Mouse (Mus musculus): Measurements from ENCODE around the gene Lingo3.
"Not testable (repeated sequence)": the region's sequence is repeated elsewhere in the genome, so short reads cannot be mapped to it uniquely, and the experiment has no call there.

The Lingo3 gene

DNA sequence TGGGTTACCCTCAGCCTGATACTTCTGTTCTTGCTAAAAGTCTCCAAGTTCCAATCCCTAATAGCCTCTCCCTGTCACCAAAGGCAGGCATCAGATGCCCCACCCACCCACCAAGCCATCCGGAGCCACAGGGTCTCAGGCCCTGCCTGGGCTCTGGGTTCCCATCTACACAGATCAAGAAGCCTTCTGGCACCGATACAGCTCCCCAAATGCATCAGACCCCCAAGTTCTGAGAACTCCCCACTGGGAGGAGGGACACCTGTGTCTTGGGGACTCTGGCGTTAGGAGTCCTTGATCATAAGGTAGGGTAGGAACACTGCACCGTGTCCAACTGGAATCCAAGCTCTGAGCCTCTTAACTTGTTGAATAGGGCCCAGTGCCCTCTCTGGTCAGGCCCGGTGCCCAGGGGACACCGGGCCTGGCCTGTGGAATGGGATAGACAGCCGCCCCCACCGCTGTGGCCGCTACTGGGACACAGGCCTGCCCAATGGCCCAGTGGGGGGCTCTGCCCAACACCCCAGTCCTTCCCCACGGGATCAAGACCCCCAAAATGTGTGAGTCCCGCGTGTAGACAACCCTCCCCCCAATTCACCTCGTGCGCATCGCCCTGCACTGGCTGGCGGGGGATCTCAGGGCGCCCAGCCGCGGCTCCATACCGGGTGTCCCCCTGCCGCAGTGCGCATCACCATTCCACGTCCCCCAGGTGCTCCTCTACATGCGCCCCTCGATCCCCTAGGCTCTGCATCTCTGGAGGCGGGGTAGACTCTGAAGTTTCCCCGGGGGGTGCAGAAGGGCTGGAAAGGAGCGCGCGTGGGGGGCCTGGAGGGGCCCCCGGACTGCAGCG is 530 bp downstream of the Lingo3 start:
- no peak for DNase-seq

DNA sequence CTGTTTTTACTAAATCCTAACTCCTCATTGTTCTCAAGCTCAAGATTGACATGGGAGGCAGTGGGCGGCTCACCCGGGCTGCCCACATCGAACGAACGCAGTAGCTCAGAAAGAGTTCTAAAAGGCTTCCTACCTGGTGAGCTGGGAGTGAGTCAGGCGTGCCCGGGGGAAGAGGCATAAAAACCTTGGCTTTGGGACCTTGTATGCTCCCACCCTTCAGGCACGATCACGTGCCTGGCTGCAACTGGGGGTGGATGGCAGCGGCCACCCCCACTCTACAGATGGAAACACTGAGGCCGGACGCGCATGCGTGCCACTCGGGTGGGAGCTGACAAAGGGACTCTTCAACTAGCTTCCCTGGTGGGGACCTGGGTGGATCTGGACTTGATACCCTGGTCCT is 1.5 kb downstream of the Lingo3 start:
- no peak for DNase-seq

DNA sequence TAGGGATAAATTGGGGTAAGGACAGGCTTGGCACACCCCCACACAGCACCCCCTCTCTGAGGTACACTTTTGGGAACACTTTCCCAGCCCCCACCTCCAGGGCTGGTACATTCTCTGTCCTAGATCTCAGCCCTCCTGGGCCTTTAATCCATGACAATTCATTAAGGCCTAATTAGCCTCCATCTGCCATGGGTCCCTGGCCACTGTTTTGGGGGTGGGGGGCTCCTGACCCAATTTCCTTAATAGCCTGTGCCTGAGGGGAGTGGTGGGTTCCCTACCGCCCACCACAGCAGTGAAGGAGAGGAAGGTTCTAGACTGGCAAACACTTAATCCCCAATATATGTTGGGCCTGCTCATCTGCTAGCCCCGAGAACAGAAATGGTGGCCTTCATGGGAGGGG is 2.2 kb downstream of the Lingo3 start:
- no peak for DNase-seq

DNA sequence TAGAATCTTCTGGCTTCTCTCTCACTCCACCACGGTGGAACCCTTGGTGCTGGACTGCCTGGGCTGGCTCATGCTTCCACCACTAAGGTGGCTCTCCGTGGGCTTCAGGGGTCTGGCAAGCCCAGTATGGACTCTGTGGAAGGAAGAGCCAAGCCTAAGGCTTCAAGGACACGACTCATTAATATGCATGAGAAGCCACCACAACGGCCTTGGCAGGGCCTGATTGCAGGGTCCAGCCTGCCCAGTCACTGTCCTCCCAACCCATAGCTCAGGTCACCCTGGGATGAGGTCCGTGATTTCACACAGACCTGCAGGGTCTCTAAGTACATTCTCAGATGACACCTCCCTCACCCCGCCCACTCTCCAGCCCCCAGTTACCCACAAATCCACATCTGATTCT is 4.0 kb downstream of the Lingo3 start:
- DNase-seq: no peak

DNA sequence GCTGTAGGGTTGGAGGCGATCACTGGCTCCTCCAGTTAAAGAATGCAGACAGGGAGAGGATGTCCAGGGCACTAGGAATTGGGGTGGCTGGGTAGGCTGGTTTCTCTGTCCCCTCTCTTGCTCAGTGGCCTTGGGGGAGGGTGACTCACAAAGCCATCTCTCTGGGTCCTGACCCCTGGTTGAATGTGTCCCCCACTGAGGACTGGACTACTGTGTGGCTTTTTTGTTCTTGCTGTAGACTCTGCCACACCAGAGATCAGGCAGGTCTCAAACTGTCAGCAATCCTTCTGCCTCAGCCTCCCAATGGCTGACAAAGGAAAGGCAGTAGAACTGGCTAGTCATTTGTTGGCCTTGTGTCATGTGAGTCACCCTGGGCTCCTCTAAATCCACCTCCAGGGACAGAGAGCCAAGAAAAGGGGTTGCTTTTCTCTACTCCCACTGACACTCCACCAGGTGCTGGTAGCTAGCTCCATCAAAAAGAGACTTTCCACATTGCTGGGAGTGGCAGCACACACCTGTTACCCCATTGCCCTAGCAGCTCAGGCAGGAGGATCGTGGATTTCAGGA is 5.4 kb downstream of the Lingo3 start:
- DNase-seq: no peak

DNA sequence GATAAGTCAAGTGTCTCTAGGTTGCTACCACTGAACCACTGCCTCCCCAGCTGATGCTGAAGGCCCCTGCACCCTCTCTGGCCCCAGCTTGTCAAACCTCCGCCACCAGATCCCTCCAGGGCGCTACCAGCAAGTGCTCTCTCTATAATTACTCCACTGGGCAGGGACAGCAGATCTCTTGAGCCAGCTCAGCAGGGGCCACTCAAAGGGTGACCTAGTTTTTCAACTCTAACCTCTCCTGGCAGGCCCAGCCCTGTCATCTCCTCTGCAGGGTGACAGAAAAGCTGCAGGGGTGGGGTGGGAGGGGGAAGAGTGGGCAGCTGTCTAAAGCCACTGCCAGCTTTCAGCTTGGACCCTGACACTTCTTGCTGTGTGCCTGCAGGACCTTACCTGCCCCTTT is 6.0 kb downstream of the Lingo3 start:
- no peak for DNase-seq

DNA sequence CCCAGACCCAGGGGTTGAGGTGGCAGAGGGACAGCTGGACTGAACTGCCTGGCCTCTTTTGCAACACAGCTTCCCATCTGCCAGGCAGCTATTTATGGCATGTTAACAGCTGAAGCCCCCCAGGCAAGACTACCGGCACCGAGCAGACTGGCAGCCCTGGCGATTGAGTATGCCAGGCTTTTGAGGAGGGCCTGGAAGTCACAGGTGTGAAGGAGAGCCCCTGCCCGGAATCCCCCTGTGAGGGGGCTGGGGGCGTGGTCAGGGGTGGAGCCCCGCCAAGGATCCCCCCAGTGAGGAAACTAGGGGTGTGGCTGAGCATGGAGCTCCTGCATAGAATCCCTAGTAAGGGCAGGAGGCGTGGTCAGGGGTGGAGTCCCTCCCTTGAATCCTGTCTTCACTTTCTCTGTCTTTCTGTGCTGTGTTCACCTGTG is 6.9 kb downstream of the Lingo3 start:
- DNase-seq: no peak

DNA sequence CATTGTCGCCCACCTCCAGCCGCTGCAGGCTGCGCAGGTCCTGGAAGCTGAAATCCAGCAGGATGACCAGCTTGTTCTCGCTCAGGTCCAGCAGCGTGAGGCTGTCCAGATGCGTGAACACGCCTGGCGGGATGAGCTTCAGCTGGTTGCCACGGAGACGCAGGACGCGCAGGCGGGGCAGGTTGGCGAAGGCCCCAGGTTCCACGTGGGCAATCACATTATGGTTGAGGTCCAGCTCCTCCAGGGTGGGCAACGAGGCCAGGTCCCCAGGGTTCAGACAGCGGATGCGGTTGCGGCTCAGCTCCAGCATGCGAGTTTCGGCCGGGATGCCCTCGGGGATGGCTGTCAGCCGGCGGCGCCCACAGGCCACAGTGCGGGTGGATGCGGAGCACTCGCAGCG is 8.2 kb downstream of the Lingo3 start:
- no peak for DNase-seq

DNA sequence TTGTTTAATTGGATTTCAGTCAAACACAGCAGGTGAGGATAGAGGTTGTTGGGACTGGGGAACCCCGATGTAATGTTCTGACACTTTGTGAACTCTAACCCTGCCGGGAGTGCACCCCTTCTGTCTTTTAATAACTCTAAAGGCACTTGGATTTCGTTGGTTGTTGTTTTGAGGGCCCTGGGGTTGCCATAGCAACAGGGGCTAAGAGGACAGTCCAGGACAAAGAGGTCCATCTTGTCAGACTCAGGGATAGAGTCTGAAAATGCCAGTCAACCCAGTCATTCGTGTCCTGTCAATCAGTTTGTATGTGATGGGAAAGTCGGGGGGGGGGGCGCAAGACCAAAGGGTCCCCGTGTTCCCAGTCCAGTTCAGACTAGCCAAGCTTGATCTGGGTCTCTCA is 11.0 kb downstream of the Lingo3 start:
- DNase-seq: no peak

DNA sequence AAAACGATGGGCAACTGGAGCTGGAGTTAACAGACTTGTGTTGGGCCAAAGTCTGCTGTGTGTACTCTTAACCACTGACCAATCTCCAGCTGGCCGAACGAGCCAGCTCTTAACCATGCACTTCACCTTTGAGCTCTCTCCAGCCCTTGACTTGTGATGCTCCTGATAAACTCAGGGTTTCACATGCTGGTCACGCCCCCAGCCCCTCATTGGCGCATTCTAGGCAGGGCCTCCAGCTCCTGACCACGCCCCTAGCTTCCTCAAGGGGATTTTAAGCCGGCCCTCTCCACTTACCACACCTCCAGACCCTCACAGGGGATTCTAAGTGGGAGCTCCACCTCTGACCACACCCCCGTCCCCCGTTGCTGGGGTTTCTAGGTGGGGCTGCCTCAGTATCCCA is 12.7 kb downstream of the Lingo3 start:
- peak; percentile 75 for DNase-seq

DNA sequence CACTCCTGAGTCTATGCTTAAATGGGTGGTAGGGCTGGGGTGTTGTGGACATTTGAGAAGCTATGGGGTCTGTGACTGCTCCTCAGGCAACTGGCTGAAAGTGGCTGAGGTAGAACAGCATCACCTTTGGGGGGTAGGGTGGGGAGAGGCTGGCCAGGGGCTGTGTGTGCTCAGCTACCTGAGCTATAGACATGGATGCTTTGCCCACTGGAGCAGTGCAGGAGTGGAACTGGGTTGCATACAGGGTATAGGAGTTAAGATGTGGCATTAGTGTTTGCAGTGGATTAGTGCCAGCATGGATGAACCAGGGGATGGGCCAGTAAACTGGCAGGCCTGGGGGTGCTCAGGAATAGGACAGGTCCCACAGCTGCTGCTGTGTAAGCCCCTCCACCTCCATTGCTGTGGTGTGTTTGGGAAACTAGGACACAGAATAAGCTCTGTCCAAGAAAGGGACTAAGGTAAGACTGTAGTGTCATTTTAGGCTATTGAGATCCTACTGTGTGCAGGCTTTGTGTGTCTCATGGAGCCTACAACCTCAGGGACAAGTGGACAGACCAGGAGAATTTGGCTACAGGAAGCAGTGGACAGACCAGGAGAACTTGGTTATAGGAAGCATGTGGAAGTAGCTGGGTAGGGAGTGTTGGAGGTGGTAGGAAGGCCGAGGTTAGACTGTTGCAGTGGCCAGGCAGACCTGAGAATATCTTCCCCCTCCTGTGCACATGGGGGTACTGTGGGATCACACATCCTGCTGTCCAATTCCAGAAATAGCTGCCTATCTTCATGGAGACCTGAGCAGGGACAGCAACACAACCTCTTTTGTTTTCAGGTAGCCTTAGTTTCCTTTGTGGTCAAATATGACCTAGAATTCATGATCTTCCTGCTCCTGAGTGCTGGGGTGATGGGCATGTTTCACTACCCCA is 14.2 kb downstream of the Lingo3 start:
- DNase-seq: no peak

DNA sequence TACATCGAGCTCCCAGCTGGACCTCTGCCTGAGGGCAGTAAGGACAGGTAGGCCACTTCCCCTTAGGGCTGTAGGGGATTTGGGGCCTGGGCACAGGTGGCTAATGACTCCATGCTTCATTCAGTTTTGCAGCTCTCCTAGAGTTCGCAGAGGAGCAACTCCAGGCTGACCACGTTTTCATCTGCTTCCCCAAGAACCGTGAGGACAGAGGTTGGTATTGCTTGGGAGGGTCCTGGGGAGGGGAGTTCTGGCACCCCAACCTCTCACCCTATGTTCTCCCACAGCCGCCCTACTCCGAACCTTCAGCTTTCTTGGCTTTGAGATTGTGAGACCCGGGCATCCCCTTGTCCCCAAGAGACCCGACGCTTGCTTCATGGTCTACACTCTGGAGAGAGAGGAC is 15.3 kb downstream of the Lingo3 start:
- DNase-seq: not testable (repeated sequence)

DNA sequence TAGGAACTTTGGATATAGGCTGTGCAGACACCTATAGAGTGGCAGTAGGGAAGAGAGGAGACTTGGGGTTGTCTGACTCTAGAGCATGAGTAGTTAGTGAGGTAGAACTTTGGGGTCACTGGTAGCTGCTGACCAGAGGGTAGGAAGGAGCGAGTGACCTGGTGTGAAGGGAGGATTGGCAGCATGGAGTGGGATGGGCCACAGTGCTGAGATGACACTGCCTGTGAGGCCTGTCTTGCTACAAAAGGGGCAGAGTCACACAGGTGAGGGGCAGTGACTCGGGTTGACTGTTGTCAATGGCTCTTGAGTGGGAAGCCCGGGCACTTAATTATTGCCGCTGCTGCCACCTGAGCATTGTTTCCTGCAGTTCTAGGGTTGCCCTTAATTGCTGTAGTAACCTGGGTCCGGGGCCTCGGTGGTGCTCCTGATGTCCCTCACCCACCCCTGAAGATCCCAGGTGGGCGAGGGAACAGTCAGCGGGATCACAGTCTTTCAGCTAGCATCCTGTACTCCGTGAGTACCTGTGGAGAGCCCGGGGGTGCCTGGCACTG is 15.9 kb downstream of the Lingo3 start:
- no peak for DNase-seq

DNA sequence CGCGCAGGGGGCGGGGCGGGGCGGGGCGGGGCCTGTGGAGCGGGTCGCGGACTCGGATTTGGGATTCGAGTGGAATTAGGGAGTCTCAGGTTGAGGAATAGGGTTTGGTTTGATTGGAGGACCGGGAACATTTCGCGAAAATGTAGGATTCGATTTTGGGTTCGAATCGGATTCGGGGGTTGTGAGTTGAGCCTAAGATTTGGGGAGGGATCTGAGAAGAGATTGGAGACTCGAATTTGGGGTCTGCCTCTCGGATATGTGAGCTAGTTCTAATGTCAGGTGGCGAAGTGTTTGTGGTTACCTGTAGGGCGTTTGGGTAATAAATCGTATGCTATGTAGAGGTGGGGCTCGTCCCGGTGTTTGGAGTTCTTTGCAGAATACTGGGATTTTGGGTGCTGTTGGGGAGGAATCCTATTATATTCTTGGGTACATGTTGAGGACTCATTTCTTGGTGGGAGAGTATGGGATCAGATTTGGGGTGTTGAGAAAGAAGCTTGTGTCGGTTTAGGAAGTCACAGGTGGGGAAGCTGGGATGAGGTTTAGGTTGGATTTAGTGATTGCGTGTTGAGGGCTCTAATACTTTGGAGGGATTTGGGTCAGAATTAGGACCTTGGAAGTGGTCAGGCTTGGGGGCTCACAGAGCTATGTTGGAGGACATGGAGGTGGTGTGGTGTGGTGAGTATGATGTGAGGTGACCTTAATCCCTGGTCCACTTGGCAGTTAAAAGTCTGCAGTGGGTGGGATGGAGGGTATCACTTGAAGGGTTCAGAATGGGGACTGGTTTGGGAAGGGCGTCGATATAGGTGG is 16.6 kb downstream of the Lingo3 start:
- DNase-seq: no peak

DNA sequence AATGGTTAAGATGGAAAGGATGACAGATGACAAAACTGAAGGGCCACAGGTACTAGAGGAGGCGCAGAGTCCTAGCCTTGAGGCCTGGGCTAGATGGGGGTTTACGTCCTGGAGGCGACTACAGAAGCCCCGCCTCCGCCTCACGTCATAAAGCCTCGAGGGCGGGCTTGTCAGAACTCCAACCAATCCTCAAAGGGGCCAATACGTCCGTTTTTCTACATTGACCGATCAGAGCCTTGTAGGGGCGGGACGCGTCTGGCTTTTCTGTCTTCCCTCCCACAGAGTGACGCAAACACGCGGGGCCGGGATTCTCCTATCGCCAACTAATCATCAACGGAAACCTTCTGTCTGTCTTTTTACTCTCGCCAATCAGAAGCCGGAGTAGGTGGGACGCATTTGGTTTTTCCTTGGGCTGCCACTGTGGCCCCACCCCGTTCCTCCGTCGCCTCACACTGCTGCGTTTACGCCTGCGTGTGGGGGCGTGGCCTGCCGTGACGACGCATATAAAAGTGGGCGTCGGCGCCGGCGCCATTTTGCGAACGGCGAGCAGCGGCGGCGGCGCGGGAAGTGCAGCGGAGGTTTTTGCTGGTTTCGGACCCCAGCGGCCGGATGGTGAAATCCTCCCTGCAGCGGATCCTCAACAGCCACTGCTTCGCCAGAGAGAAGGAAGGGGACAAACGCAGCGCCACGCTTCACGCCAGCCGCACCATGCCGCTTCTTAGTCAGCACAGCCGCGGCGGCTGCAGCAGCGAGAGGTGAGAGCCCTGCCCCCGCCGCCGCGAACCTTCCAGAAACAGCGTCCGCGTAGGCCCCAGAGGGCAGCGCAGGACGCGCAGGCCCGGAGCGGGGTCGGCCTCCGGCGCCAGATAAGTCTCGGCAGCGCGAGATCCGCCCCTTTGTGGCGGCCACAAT is 17.4 kb downstream of the Lingo3 start, which contains the start of gene Oaz1:
TSS of gene Oaz1 (plus strand) at position 506 of the 912 bp plus-strand sequence.
- DNase-seq: peak; percentile 98

DNA sequence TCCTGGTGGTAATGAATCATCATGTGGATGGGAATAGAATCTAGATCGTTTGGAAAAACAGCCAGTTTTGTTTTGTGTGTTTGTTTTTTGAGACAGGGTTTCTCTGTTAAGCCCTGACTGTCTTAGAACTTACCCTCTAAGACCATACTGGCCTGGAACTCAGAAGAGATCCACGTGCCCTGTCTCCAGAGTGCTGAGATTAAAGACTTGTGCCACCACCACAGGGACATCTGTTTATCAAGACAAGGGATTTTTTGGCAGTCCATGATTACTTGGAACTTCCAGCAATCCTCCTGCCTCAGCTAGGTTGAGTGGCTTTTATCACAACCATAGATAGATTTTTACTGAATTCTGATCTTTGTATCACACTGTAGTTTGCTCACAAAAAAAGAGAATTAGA is 19.0 kb downstream of the Lingo3 start:
- DNase-seq: no peak

DNA sequence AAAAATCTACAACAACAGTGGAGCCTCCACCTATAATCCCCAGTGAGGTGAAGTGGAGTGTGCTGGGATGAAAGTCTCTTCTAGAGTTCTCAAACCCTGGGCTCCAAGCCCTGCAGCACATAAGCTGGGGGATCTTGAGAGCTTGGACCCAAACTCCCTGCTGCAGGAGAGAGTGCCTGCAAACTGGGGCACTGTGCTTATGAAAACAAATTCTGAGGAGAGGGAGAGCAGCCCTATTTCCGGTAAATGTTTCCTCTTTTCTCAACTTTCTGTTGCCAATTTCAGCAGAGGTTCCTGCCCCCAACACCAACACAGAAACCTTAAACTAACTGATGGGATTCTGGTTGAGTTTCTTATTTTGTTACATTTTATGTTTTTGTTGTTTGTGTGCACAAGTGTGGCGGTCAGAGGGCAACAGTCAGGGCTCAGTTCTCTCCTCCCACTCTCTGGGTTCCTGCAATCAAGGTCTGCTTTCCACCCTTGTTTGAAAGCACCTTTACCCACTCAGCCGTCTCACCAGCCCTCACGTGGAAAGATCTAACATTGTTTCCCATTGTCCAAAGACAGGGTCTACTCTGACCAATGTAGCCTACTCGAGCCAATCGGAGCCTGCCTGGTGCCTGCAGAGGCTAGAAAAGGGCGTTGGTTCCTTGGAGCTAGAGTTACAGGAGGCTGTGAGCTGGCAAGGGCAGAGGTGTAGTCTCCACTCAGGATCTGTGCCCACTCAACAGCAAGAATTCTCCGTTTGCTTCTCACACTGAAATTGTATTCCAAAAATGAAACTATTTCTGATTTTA is 19.8 kb downstream of the Lingo3 start:
- DNase-seq: peak; percentile 49

DNA sequence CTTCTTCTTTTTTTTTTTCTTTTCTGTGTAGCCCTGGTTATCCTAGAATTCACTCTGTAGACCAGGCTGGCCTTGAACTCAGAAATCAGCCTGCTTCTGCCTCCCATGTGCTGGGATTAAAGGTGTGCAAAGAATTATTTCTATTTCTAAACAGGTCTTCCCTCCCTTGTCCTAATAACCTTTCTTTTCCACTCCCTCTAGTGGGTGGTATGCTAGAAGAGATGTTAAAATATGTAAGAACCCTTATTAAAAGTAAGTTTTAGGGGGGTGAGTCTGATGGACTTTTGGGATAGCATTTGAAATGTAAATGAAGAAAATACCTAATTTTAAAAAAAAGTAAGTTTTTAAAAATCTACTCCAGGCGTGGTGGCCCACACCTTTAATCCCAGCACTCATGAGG is 20.5 kb downstream of the Lingo3 start:
- no peak for DNase-seq

DNA sequence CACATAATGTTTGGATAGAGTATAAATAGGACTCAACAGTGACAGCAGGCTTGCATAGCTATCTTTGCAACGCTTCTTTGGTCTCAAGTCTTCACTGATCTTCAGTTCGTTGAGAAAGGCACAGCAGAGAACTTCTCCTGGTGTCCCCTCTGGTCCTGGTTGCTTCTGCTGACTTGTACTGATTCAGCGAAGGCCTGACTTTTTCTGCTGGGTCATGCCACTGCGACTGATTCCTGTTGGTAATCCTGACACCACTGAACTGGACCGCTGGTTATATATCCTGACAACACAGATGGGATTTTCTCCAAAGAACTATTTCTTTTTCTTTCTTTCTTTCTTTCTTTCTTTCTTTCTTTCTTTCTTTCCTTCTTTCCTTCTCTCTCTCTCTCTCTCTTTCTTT is 21.3 kb downstream of the Lingo3 start:
- DNase-seq: no peak

DNA sequence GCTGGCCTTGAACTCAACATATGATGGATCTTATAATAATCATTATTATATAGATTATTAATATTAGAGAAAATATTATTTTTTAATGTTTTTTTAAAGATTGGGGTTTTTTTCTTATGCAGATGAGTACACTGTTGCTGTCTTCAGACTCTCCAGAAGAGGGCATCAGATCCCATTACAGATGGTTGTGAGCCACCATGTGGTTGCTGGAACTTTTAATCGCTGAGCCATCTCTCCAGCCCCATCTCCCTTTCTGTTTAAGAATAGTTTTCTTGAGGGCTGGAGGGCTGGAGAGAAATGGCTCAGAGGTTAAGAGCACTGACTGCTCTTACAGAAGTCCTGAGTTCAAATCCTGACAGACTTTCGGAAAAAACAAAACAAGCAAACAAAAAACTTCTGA is 21.8 kb downstream of the Lingo3 start:
- DNase-seq: peak; percentile 55
